Mouse (Mus musculus): ENCODE results near the gene Gnl1. TPM values are rescaled to one million over a fixed set of nuclear protein-coding genes. Genes with fewer than 3 reads are reported as not detected.
A peak's percentile ranks its signal among the peaks of the same experiment; 100 is the strongest.
"Not testable (repeated sequence)": the region's sequence is repeated elsewhere in the genome, so short reads cannot be mapped to it uniquely, and the experiment has no call there.

The Gnl1 gene
- 31.3 and 32.3 TPM in 2 replicates for polyA plus RNA-seq (2014; fragmentation: Nextera tagmentation; extraction: Ambion mirVana)

- H3K4me1 ChIP-seq (ENCODE audit: control insufficient read depth, insufficient read depth, low read length) = no peaks in the 10 kb centered on the region
- peak within 1 kb of the TSS; percentile 81 for H3K27ac ChIP-seq (replicated peaks; ENCODE audit: low read depth, low read length)
- H3K36me3 ChIP-seq (replicated peaks; ENCODE audit: control insufficient read depth, insufficient read depth, low read depth, low read length) = peaks cover 4% of the 10 kb centered on the region; the same call in 1 of the 2 replicates
- DNase-seq (ENCODE audit: low spot score) (peak; percentile 92), ATAC-seq (replicated peaks; ENCODE audit: insufficient number of reproducible peaks, low FRiP score, low TSS enrichment, low read depth) (peak; percentile 81)
- peak within 1 kb of the TSS; percentile 96 for H3K4me3 ChIP-seq (ENCODE audit: low read depth, low read length)
- H3K9me3 ChIP-seq (replicated peaks; ENCODE audit: control insufficient read depth, low read length) = no peaks in the 10 kb centered on the region
- WGBS = under 1% methylated on average over 86 of the region's 109 CpGs
- no peaks in the 10 kb centered on the region for H3K27me3 ChIP-seq (ENCODE audit: control insufficient read depth, insufficient read depth, low read length)
- peak within 1 kb of the TSS; percentile 84 for H3K9ac ChIP-seq (replicated peaks; ENCODE audit: low read length)
- H3K4me2 ChIP-seq (ENCODE audit: low read depth, low read length) = peak within 1 kb of the TSS; percentile 90
These were observed at the start of gene Gnl1, which contains the start of gene Prr3 for GRCm38 (mm10) chr17:35979401-35980362. Gene Gnl1, plus strand, starts transcription at chr17:35979851. Gene Prr3, minus strand, starts transcription at chr17:35980236.

DNA sequence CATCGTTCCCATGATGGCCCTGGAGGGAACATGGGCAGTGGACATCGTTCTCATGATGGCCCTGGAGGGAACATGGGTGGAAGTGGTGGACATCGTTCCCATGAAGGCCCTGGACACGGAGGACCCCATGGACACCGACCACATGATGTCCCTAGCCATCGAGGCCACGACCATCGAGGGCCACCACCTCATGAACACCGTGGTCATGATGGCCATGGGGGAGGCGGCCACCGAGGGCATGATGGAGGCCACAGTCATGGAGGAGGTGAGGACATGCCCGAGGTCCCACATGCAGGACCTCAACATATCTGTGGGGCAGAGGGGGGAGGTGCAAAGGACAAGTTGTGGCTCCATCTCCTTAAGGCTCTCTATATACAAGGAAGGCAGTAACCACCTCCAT is 49.0 kb upstream of the Gnl1 start:
- WGBS = 96% methylated on average over 12 of the region's 12 CpGs
- H3K36me3 ChIP-seq (replicated peaks; ENCODE audit: control insufficient read depth, insufficient read depth, low read depth, low read length) = peaks cover 23% of the 10 kb centered on the region
- H3K27ac ChIP-seq (replicated peaks; ENCODE audit: low read depth, low read length) = no peak overlapping the region
- H3K27me3 ChIP-seq (ENCODE audit: control insufficient read depth, insufficient read depth, low read length) = no peaks in the 10 kb centered on the region
- ATAC-seq (replicated peaks; ENCODE audit: insufficient number of reproducible peaks, low FRiP score, low TSS enrichment, low read depth) = no peak
- H3K4me1 ChIP-seq (ENCODE audit: control insufficient read depth, insufficient read depth, low read length) = no peaks in the 10 kb centered on the region
- no peak for DNase-seq (ENCODE audit: low spot score)
- no peaks in the 10 kb centered on the region for H3K9me3 ChIP-seq (replicated peaks; ENCODE audit: control insufficient read depth, low read length)
- no peak overlapping the region for H3K4me3 ChIP-seq (ENCODE audit: low read depth, low read length)
- no peak overlapping the region for H3K4me2 ChIP-seq (ENCODE audit: low read depth, low read length)
- H3K9ac ChIP-seq (replicated peaks; ENCODE audit: low read length) = no peak overlapping the region

DNA sequence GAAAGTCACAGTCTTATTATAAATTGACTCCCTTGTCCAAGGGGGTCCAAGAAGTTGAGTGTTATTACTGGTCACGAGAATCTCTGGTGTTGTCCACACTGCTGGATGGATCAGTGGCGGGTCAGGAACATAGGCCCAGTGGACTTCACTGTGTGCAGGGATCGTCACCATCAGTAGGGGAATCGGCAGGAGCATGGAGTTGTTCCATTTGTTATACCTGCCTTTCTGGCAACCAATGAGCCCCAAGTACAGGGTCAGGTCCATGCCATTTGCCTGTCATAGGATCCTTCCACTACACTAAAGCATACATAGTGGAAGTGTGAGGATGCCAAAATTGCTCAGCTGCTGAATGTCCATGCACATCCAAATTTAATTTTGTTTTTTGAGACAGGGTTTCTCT is 47.0 kb upstream of the Gnl1 start:
- Histone ChIP-seq H3K27ac (replicated peaks; ENCODE audit: low read depth, low read length) (no peak overlapping the region), H3K36me3 (replicated peaks; ENCODE audit: control insufficient read depth, insufficient read depth, low read depth, low read length) (peaks cover 19% of the 10 kb centered on the region), H3K9ac (replicated peaks; ENCODE audit: low read length) (no peak overlapping the region), H3K4me2 (ENCODE audit: low read depth, low read length) (no peak overlapping the region), H3K9me3 (replicated peaks; ENCODE audit: control insufficient read depth, low read length) (no peaks in the 10 kb centered on the region), H3K4me3 (ENCODE audit: low read depth, low read length) (no peak overlapping the region), H3K4me1 (ENCODE audit: control insufficient read depth, insufficient read depth, low read length) (no peaks in the 10 kb centered on the region), H3K27me3 (ENCODE audit: control insufficient read depth, insufficient read depth, low read length) (no peaks in the 10 kb centered on the region)
- DNase-seq (ENCODE audit: low spot score) = no peak
- no peak for ATAC-seq (replicated peaks; ENCODE audit: insufficient number of reproducible peaks, low FRiP score, low TSS enrichment, low read depth)
- 82% methylated on average over 4 of the region's 4 CpGs for WGBS

DNA sequence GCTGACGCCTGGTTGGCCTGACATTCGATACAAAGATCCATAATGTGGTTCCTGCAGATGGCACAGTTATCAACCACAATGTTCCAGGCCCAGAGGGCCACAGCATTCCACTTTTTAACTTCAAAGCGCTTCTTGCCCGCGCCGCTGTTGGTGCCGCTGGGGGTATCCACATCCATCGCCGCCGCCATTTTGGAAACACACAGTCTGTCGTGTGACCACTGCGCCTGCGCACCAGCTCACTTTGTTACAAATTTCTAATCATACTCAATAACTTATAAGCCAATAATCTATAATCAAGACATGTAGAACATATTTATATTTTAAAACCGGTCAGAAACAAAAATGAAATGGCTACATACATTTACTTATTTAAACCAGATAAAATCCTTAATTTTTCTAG is 43.9 kb upstream of the Gnl1 start:
- H3K9me3 ChIP-seq (replicated peaks; ENCODE audit: control insufficient read depth, low read length) = not testable (repeated sequence)

GRCm38 (mm10) chr17:35937700-35938348 is 41.8 kb upstream of the Gnl1 start:
- peak; percentile 75; the same call in 1 of the 2 replicates for ATAC-seq (replicated peaks; ENCODE audit: insufficient number of reproducible peaks, low FRiP score, low TSS enrichment, low read depth)
- Histone ChIP-seq H3K4me2 (ENCODE audit: low read depth, low read length) (no peak overlapping the region), H3K27ac (replicated peaks; ENCODE audit: low read depth, low read length) (no peak overlapping the region), H3K36me3 (replicated peaks; ENCODE audit: control insufficient read depth, insufficient read depth, low read depth, low read length) (no peaks in the 10 kb centered on the region), H3K27me3 (ENCODE audit: control insufficient read depth, insufficient read depth, low read length) (no peaks in the 10 kb centered on the region), H3K9me3 (replicated peaks; ENCODE audit: control insufficient read depth, low read length) (no peaks in the 10 kb centered on the region), H3K9ac (replicated peaks; ENCODE audit: low read length) (no peak overlapping the region), H3K4me1 (ENCODE audit: control insufficient read depth, insufficient read depth, low read length) (no peaks in the 10 kb centered on the region), H3K4me3 (ENCODE audit: low read depth, low read length) (no peak overlapping the region)
- 46% methylated on average over 2 of the region's 2 CpGs for WGBS
- peak; percentile 75 for DNase-seq (ENCODE audit: low spot score)

More for the DNA sequence above, 43.9 kb upstream of the Gnl1 start:
- not testable (repeated sequence) for H3K27ac ChIP-seq (replicated peaks; ENCODE audit: low read depth, low read length); H3K9ac ChIP-seq (replicated peaks; ENCODE audit: low read length); H3K4me2 ChIP-seq (ENCODE audit: low read depth, low read length); H3K4me1 ChIP-seq (ENCODE audit: control insufficient read depth, insufficient read depth, low read length); H3K36me3 ChIP-seq (replicated peaks; ENCODE audit: control insufficient read depth, insufficient read depth, low read depth, low read length); ATAC-seq (replicated peaks; ENCODE audit: insufficient number of reproducible peaks, low FRiP score, low TSS enrichment, low read depth); DNase-seq (ENCODE audit: low spot score); H3K4me3 ChIP-seq (ENCODE audit: low read depth, low read length); H3K27me3 ChIP-seq (ENCODE audit: control insufficient read depth, insufficient read depth, low read length)
- WGBS = 91% methylated on average over 14 of the region's 14 CpGs

GRCm38 (mm10) chr17:35939108-35939507 is 40.5 kb upstream of the Gnl1 start:
- WGBS = 47% methylated on average over 2 of the region's 2 CpGs
- no peaks in the 10 kb centered on the region for H3K9me3 ChIP-seq (replicated peaks; ENCODE audit: control insufficient read depth, low read length)
- no peak overlapping the region for H3K27ac ChIP-seq (replicated peaks; ENCODE audit: low read depth, low read length)
- ATAC-seq (replicated peaks; ENCODE audit: insufficient number of reproducible peaks, low FRiP score, low TSS enrichment, low read depth) (no peak), DNase-seq (ENCODE audit: low spot score) (no peak)
- H3K27me3 ChIP-seq (ENCODE audit: control insufficient read depth, insufficient read depth, low read length) = no peaks in the 10 kb centered on the region
- H3K9ac ChIP-seq (replicated peaks; ENCODE audit: low read length) = no peak overlapping the region
- no peaks in the 10 kb centered on the region for H3K36me3 ChIP-seq (replicated peaks; ENCODE audit: control insufficient read depth, insufficient read depth, low read depth, low read length)
- H3K4me3 ChIP-seq (ENCODE audit: low read depth, low read length) = no peak overlapping the region
- H3K4me2 ChIP-seq (ENCODE audit: low read depth, low read length) = no peak overlapping the region
- H3K4me1 ChIP-seq (ENCODE audit: control insufficient read depth, insufficient read depth, low read length) = no peaks in the 10 kb centered on the region

- no peak overlapping the region for H3K27ac ChIP-seq (replicated peaks; ENCODE audit: low read depth, low read length)
- H3K4me3 ChIP-seq (ENCODE audit: low read depth, low read length) = no peak overlapping the region
- 71% methylated on average over 1 of the region's 1 CpGs for WGBS
- no peak overlapping the region for H3K4me2 ChIP-seq (ENCODE audit: low read depth, low read length)
- no peak for DNase-seq (ENCODE audit: low spot score)
- H3K36me3 ChIP-seq (replicated peaks; ENCODE audit: control insufficient read depth, insufficient read depth, low read depth, low read length) = no peaks in the 10 kb centered on the region
- H3K4me1 ChIP-seq (ENCODE audit: control insufficient read depth, insufficient read depth, low read length) = no peaks in the 10 kb centered on the region
- H3K9me3 ChIP-seq (replicated peaks; ENCODE audit: control insufficient read depth, low read length) = no peaks in the 10 kb centered on the region
- no peaks in the 10 kb centered on the region for H3K27me3 ChIP-seq (ENCODE audit: control insufficient read depth, insufficient read depth, low read length)
- no peak overlapping the region for H3K9ac ChIP-seq (replicated peaks; ENCODE audit: low read length)
- no peak for ATAC-seq (replicated peaks; ENCODE audit: insufficient number of reproducible peaks, low FRiP score, low TSS enrichment, low read depth)
These were observed 39.7 kb upstream of the Gnl1 start for GRCm38 (mm10) chr17:35939941-35940340.

DNA sequence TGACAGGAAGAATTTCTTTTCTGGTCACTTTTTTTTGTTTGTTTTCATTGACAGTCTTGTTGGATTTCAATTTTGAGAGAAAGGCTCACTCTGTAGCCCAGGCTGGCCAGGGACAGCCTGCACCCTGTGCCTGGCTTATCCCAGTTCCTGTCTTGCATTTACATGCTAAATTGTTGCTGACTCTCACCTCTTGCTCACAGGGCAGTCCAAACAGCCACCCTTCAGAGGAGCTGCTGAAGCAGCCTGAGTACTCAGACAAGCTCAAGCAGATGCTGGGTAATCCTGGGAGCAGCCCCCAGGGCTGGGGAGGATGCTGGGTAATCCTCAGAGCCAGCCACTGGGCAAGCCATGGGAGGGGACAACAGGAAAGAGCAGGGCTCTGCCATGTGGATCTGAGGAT is 28.7 kb upstream of the Gnl1 start:
- H3K36me3 ChIP-seq (replicated peaks; ENCODE audit: control insufficient read depth, insufficient read depth, low read depth, low read length); H3K9ac ChIP-seq (replicated peaks; ENCODE audit: low read length); DNase-seq (ENCODE audit: low spot score); H3K27ac ChIP-seq (replicated peaks; ENCODE audit: low read depth, low read length); H3K4me2 ChIP-seq (ENCODE audit: low read depth, low read length); ATAC-seq (replicated peaks; ENCODE audit: insufficient number of reproducible peaks, low FRiP score, low TSS enrichment, low read depth); H3K4me1 ChIP-seq (ENCODE audit: control insufficient read depth, insufficient read depth, low read length); H3K27me3 ChIP-seq (ENCODE audit: control insufficient read depth, insufficient read depth, low read length); H3K4me3 ChIP-seq (ENCODE audit: low read depth, low read length); H3K9me3 ChIP-seq (replicated peaks; ENCODE audit: control insufficient read depth, low read length): not testable (repeated sequence)
